Mouse (Mus musculus): ENCODE measurements around the gene Ankrd27.

The Ankrd27 gene

GRCm38 (mm10) chr7:35584068-35584785, 1.8 kb upstream of the Ankrd27 start:
- no peak for DNase-seq (ENCODE audit: low spot score in 2 of 2)

DNA sequence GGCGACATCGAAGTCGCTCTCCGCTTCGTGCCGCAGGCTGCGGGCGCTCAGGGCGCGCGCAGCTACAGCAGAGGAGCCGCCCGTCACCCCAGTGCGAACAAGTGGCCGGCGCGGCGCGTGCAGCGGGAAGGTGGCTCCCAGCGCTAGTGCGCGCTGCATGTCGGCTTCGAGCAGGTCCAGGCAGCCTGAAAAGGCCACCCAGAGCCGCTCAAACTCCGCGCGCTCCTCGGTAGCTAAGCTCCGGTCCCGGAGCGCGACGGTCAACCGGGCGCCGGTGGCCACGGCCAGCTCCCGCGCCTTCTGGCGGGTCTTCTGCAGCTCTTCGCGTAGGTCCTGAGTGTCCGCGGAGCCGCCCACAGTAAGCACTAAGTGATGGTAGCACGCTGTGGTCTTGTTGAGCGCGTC, 1.3 kb upstream of the Ankrd27 start:
- no peak for DNase-seq (ENCODE audit: low spot score in 2 of 2)

DNA sequence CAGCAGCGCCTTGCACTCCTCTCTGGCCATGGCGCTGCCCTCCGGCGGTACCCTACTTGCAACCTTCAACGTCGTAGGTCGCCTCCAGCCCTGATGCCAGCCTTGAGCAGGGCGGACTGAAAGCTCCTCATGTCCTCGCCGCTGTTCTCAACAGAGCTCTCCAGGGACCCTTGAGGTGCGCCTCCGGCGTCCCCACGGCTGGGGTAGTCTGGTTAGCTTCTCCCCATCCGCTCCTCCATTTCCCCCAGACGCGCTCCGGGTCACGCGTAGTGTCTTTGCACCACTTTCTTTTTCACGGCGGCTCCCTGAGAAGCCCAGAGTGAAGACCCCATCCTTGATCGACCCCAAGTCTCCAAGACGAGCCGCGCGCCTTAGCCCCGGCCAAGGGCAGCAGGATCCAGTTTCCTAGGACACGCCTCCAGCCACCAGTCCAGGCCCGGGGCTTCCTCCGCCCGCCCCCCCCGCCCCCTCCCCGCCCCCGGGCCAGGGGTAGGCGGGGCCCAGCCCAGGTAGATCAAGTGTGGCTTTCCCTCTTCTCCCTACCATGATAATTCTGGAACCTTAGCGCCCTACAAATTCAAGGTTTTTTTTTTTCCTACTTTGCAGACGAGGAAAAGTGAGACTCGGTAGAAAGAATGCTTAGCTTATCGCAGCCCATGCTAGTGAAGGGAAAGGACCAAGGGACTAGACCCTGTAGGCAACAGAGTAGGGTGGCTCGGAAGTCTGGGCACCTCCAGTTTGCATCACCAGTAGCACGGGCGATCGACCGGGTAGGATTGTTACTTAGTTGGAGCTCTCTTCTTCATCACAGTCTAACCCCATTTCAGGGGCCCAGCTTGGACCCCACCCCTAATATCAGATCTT, 621 bp upstream of the Ankrd27 start, which contains the start of gene Rgs9bp:
TSS of gene Rgs9bp (minus strand) at position 392 of the 864 bp plus-strand sequence.
- DNase-seq (ENCODE audit: low spot score in 2 of 2): no peak

- no peak for DNase-seq (ENCODE audit: low spot score in 2 of 2)
These were observed 932 bp downstream of the Ankrd27 start for GRCm38 (mm10) chr7:35586906-35587445.

DNA sequence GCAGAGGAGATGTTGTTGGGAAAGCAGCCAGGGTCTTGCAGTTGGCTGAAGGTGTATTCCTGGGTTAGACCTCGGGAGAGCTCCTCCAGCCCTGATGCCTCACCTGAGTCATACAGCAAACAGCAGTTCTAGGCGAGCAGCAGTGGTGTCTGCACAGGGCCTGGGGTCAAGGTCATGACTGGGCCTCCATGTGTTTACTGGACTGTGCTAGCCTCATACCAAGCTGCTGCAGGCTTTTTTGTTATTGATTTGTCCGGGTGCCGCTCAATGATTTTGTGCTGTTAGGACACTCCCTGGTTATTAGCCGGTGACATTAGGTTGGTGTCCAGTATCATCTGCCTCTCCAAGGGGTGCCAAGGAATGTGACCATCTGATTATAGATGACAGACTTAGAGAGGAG, 1.7 kb downstream of the Ankrd27 start:
- no peak for DNase-seq (ENCODE audit: low spot score in 2 of 2)

DNA sequence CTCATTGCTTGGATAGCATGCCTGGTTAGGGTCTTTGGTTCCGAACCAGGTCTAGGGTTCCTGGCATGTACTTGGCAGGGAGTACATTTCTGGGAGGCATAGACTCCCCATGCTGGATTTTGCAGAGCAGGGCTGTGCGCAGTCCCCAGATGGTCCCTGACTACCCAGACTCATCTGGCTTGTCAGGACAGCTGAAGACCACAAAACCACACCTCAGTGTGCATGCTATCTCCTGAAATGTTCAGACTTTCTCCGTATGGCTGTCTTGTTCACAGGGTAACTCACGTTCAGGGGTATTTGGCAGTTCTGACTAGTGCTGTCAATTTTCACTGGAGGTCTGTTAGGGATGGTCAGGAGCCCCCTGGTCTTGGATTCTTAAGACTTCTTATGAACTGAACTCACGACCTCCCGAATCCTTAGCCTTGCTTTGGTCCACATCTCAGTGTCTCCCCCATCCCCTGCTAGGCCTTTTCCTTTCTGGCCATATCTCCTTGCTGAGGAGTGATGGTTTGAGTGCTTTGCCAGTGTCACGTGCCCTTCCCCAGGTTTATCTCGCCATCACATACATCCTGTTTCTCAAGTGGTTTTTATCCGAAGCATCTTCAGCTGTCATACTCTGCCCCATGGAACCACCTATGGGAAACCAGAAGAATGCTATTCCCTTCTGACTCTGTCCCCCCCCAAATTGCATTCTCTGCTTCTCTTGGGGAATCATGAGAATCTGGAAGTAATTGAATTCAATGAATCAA, 2.8 kb downstream of the Ankrd27 start:
- no peak for DNase-seq (ENCODE audit: low spot score in 2 of 2)

- DNase-seq (ENCODE audit: low spot score in 2 of 2): no peak
These were observed 3.4 kb downstream of the Ankrd27 start for GRCm38 (mm10) chr7:35589485-35589884.

DNA sequence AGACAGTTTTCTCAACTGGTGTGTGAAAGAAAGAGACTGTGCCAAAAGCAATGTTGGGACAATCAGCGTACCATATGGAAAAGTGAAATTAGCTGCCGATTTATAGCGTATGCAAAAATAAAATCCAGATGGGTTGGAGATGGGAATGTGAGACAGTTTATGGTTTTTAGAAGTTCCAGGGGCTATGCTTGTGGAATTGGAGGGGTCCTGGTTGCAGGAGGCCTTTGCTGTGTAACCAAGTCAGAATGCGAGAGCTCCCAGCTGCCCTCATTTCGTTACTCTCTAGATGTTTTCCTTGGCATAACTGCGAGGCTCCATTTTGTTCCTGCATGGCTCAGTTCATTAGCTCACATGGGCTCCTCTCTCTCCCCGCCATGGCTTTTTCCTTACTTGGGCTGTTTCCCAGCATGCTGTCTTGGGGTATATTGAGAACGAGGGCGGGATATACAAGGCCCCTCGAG, 4.7 kb downstream of the Ankrd27 start:
- peak in 1 of 2 experiments; percentile 49 for DNase-seq (ENCODE audit: low spot score in 2 of 2)

DNA sequence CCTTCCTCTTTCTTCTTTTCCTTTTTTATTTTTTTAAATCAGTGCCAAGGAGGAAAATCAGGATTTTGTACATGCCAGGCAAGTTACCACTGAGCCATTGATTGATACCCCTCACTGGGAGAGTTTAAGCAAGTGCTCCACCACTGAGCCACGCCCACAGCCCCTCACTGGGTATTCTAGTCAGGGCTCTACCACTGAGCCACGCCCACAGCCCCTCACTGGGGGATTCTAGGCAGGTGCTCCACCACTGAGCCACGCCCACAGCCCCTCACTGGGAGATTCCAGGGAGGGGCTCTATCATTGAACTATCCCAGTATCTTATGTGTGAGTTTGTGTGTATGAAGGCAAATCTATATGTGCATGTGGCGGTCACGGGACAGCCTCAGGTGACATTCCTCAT, 8.3 kb downstream of the Ankrd27 start:
- no peak for DNase-seq (ENCODE audit: low spot score in 2 of 2)

DNA sequence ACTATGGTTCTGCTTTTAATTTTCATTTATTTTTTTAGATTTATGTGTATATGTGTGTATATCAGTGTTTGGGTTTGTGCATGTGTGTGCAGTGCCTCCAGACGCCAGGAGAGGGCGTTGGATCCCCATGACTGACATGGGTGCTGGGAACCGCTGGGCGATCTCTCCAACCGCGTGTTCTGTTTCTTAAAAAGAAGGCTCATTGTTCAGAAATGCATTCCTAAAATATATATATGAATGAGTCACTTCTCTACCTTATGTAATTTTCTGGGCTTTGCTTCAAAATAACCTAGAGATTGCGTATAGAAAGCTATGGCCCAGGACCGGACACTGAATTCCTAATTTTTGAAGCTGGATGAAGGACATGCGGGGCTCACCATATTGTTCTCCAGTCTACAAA, 13.4 kb downstream of the Ankrd27 start:
- peak in 1 of 2 experiments; percentile 23 for DNase-seq (ENCODE audit: low spot score in 2 of 2)

DNA sequence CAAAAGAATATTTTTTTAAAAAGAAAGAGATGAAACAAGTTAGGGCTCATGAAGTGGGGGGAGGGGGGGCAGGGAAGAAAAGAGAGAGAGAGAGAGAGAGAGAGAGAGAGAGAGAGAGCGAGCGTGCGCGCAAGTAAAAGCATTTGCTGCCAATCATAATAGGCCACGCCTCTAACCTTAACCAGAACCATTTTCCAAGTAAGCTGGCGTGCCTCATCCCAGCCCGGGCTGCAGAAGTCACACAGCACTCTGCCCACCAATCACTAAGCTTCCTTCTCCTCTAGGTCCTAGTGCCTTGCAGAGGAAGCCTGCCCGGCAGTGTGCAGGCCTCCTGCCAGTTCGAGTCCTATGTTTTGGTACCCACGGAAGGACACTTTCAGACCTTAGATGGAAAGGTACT, 14.0 kb downstream of the Ankrd27 start:
- DNase-seq (ENCODE audit: low spot score in 2 of 2): no peak

- DNase-seq (ENCODE audit: low spot score in 2 of 2): no peak
These were observed 15.1 kb downstream of the Ankrd27 start for GRCm38 (mm10) chr7:35601106-35601505.

- no peak for DNase-seq (ENCODE audit: low spot score in 2 of 2)
These were observed 16.7 kb downstream of the Ankrd27 start for GRCm38 (mm10) chr7:35602766-35603165.

- DNase-seq (ENCODE audit: low spot score in 2 of 2): no peak
These were observed 20.8 kb downstream of the Ankrd27 start for GRCm38 (mm10) chr7:35606816-35607215.

DNA sequence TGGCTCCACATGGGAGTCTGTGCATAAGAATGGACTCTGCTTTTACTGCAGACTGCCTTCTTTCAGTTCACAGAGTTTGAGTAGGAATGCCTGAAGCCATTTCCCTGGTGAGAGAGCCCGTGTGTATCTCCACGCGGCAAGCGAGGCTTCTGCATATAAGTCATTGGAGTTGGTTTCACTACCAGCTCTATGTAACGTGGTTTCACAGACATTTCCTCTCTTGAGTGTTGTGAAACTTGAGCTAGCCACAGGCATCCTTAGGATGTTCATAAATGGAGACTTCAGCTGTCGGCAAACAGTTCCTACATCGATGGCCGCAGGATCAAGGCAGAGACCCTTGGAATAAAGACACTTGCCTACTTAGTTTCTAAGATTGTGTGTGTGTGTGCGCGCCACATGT, 23.2 kb downstream of the Ankrd27 start:
- DNase-seq (ENCODE audit: low spot score in 2 of 2): no peak

DNA sequence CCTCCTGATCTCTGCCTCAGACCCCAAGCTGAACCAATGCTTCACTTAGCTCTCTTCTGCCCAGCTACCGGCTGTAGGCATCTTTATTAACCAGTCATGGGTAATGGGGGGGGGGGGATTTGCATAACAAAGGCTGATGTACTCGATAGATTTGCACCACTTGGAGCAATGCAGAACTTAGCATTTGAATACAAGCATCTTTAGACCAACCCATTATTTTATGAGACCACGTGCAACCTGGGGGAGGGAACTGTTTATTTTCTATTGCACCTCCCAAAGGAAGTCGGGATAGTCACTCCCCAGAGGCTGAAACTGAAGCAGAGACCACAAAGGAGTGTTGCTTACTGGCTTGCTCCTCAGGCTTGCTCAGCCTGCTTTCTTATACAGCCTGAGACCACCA, 31.5 kb downstream of the Ankrd27 start:
- no peak for DNase-seq (ENCODE audit: low spot score in 2 of 2)

DNA sequence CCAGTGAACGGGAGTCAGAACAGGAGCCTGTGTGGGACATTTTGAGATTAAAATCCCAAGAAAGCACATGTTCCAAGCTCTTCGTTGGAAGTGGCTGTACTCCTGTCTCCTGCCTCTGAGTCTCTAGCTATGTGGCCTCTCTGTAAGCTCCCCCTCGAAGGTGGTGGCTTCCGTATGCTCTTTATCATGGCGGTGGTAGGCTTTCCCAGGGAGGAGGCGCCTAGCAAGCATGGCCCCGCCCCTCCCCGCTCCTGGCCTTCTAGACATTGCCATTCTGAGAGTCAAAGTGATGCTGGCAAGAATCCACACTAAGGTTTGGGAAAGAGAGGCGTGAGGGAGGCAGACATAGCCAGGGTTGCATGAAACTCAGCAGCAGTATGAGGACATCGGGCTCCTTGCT, 36.6 kb downstream of the Ankrd27 start:
- no peak for DNase-seq (ENCODE audit: low spot score in 2 of 2)

DNA sequence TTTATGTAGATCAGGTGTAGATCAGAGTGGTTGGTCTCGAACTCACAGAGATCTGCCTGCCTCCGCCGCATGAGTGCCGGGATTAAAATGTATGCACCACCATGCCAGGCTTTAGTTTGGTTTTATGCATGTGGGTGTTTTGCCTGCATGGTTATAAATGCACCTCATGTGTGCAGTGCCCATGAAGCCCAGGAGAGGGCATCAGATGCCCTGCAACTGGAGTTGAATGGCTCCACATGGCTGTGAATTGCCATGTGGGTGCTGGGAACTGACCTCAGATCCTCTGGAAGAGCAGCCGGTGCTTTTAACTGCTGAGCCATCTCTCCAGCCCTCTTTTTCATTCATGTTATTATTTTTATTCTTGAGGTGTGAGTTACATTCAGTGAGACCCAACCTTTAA, 40.0 kb downstream of the Ankrd27 start:
- no peak for DNase-seq (ENCODE audit: low spot score in 2 of 2)

GRCm38 (mm10) chr7:35627371-35627770, 41.3 kb downstream of the Ankrd27 start:
- no peak for DNase-seq (ENCODE audit: low spot score in 2 of 2)

GRCm38 (mm10) chr7:35628496-35628895, 42.5 kb downstream of the Ankrd27 start:
- DNase-seq (ENCODE audit: low spot score in 2 of 2): no peak

GRCm38 (mm10) chr7:35636229-35636628, 50.2 kb downstream of the Ankrd27 start:
- peak in 1 of 2 experiments; percentile 37 for DNase-seq (ENCODE audit: low spot score in 2 of 2)

GRCm38 (mm10) chr7:35636874-35637273, 50.8 kb downstream of the Ankrd27 start:
- peak in 1 of 2 experiments; percentile 50 for DNase-seq (ENCODE audit: low spot score in 2 of 2)
